Mouse (Mus musculus): ENCODE measurements around the gene Stn1.

The Stn1 gene

GRCm38 (mm10) chr19:47455001-47455755 is 82.1 kb downstream of the Stn1 start:
- in situ Hi-C loops (cut with MboI; ENCODE audit: low sequenced_read_pairs): no loop called here

- in situ Hi-C loops (cut with MboI; ENCODE audit: low sequenced_read_pairs): no loop called here
Observed at GRCm38 (mm10) chr19:47454167-47455000, 82.9 kb downstream of the Stn1 start.

GRCm38 (mm10) chr19:47453352-47453751 is 84.0 kb downstream of the Stn1 start:
- in situ Hi-C loops (cut with MboI; ENCODE audit: low sequenced_read_pairs): no loop called here

- in situ Hi-C loops (cut with MboI; ENCODE audit: low sequenced_read_pairs): no loop called here
Observed at GRCm38 (mm10) chr19:47452682-47453081, 84.6 kb downstream of the Stn1 start.

- in situ Hi-C loops (cut with MboI; ENCODE audit: low sequenced_read_pairs): no loop called here
Observed at GRCm38 (mm10) chr19:47452211-47452610, 85.1 kb downstream of the Stn1 start.

GRCm38 (mm10) chr19:47451476-47452113 is 85.7 kb downstream of the Stn1 start:
- in situ Hi-C loops (cut with MboI; ENCODE audit: low sequenced_read_pairs): no loop called here

All from CH12F3 (cell line).